Mouse (Mus musculus): Measurements from ENCODE around the gene Spaca6.
"Not testable (repeated sequence)": the region's sequence is repeated elsewhere in the genome, so short reads cannot be mapped to it uniquely, and the experiment has no call there.

Gene Spaca6

GRCm38 (mm10) chr17:17826751-17827657 is at the start of gene Spaca6:
Gene Spaca6 (plus strand): TSS chr17:17827158.
- peak; percentile 90 to 91 for DNase-seq

GRCm38 (mm10) chr17:17790866-17791630 is 35.9 kb upstream of the Spaca6 start:
- no peak for DNase-seq

DNA sequence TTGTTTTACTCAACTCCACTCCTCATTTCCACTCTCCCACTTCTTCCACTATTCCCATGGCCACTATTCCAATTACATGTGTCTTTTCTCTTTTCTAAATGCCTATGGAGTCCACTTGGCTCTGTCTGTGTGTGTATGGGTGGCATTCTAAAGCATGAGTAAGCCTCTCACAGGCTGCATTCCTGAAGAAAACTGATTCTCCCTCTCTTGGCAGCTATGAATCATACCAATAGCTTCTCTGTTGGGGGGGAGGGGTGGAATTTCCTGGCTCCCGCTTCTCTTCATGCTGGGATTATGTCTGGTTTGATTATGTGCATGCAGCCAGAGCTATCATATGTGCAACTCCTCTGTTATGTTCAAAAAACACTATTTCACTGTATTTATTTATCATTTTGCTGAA is 34.4 kb upstream of the Spaca6 start:
- DNase-seq = no peak

- DNase-seq = no peak
These were observed 31.4 kb upstream of the Spaca6 start for GRCm38 (mm10) chr17:17795527-17795926.

DNA sequence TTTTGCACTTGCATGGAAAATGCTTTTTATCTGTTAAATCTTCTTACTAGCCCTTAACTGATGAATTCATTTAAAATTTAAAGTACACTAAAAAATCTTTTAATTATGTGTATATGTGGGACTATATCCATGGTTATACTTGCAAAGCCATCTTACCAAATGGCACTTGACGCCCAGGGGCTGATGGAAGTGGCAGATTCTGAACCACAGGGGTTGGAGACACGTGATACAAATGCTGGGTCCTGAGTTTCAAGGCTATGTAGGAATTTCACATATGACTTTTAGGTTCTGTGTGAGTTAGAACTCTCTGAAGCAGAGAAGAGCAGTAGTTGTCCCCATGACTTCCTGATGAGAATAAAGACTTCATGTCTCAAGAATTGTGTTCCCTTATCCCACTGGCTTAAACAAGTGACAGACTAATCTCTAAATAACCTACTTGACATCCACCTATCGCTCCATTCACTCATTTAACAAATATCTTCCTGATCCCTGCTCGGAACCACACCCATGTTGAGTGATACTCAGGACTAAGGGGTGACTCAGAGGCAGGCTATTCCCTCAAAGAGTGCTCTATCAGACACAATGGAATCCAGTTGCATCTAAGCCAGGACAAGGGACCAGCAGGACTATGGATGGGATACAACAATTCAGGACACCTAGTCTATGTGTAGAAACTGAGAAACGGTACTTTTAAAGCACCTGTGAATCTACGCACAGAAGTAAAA is 3.2 kb upstream of the Spaca6 start:
- DNase-seq = no peak

- peak; percentile 44 to 50 for DNase-seq
These were observed 902 bp upstream of the Spaca6 start for GRCm38 (mm10) chr17:17825921-17826591.

DNA sequence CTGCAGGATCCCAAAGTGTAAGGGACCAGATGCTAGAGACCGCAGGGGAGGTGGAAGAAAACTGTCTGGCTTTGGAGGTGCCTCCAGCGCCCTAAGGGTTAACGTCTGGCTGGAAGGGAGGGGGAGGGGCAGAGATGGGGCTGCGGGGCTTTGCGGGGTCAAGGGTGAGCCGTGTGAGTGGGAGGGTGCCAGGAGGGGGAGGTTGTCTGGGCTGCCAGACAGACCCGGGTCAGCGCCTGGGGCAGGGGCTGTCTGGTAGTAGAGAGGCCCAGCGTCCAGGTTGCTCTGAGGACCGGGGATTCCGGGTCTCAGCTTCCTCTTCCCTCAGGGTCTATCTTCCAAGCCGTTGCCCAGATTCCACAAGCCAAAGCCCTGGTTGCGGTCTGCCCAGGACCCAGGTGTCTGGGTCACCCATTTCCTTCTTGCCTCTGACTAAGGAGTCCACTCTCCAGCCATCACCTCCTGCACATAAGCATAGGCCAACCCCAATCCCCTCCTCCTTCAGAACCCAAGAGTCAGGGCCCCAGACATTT is 766 bp downstream of the Spaca6 start:
- peak; percentile 60 to 61 for DNase-seq

DNA sequence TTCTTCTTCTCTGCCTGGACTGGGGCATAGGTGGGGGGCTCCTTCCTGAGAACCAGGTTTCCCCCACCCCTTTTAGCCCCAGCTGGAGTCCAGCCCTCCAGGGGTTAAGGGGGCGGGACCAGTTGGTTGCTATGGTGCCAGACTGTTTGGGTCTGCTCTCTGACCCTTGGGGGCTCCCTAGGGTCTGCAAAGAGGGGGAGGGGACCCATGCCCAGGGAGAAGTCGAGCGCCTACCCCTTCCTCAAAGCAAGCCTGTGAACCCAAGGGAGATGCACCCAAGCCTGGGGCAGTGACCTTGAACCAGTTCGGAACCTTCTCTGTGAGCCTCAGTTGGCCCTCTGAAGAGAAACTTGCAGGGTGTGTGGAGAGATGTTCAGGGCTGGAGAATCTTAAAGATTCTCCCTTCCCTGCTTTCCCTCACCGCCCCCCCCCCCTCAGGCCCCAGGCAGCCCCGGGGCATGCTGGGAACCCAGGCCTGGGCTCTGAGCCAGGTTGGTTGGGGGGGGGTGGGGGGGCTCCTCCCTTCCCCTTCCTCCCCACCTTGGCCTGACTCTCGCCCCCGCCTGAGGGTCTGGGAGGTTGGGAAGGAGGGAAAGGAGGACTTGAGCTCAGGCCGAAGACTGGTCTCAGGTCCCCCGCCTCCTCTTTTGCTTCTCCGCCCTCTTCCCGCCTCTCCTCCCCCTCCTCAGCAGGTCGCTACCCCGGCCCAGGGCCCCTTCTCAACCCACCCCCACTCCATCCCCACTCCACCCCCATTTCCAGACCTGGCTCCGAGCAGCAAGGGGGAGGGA is 1.4 kb downstream of the Spaca6 start:
- DNase-seq = peak; percentile 25 to 40

DNA sequence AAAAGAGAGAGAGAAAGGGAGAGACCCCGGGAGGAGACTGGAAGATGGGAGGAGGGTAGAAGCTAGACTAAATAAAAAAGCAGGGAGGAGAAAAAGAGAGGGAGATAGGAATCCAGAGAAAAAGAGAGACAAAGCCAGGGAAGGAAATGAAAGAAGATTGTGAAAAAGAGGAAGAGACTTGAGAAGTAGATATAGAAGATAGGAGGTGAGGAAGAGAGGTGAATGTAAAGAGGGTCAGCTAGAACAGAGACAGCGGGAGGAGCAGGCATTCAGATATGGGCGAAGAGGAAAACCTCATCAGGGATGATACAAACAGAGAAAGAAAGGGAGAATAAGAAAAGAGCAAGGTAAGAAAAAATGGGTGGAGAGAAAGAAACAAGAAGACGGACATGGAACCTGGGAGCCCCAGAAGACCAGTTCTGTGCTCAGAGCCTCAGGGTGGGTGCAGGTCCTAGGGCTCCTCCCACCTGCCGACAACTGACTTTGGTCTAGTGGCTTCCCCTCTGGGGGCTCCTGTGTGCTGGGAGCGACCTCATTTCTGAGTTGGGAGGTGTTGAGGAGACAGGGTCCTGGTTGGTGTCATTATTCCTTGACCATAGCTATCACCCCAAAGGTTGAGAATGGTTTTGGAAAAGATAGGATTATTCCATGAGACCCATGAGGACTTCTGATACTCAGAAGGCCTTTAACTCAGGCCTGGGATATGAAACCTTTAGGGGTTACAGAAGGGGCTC is 2.3 kb downstream of the Spaca6 start:
- no peak for DNase-seq

DNA sequence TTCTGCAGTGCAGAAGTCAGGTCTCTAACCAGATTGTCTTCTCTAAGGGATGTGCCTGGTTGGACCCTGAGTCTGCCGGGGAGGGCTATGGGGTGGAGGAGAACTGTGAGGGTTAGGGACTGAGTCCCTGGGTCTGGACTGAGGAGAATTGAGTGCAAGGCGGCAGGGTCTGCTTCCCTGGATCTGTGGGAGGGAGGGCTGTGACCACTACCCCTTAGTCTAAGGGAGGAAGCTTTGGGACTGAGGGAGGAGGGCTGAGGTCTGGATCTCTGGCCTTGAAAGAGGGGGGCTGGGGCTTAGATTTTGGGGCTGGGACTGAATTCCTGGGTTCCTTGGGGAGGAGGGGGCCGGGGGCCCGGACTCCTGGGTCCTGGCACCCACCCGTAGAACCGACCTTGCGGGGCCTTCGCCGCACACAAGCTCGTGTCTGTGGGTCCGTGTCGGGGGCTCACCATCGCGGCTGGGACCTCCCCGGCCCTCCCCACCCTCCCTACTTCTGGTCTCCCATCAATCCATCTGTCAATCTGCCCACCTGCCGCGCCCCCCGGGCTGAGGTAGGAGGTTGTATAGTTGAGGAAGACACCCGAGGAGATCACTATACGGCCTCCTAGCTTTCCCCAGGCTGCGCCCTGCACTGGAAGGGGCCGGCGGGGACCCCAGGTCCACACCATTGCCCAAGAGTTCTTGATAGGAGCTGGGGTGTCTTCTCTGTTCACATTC is 3.0 kb downstream of the Spaca6 start:
- no peak for DNase-seq

GRCm38 (mm10) chr17:17830731-17831130 is 3.8 kb downstream of the Spaca6 start:
- no peak for DNase-seq

DNA sequence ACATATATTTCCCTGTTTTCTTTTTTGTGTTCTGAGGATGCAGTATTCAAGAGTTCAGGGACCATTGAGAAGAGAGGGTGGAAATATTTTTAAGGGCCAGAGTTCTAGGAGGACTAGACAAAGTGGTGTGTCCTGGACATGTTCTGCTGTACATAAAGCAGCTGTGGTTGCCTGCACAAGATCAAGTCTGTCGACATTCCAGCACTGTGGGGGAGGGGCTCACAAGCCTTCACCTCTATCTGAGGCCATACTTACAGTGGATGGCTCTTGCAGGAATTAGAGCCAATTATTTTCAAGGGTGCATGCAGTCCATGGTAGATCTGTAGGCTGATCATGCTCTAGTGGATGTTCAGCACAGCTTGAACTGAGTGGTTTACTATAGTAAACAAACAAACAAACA is 7.9 kb downstream of the Spaca6 start:
- peak; percentile 24 to 41 for DNase-seq

GRCm38 (mm10) chr17:17836101-17836500 is 9.1 kb downstream of the Spaca6 start:
- no peak for DNase-seq

DNA sequence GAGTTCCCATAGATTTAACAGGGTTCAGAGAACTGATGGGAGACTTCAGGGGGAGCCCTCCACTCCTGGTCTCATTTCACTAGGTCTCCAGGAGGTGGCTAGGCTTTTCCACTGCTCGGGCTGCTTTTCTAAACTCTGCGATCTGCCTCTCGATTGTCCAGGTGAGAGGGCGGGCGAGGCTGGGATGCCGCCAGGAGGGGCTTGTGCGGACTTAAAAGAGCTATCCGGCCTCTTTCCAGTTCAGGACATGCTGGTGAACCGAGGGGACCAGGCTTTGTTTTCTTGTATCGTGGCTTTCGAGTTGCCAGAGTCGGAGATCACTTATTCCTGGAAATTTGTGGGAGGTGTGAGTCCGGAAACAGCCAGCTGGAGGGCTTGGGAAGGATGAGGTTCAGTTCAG is 10.5 kb downstream of the Spaca6 start:
- DNase-seq = no peak

DNA sequence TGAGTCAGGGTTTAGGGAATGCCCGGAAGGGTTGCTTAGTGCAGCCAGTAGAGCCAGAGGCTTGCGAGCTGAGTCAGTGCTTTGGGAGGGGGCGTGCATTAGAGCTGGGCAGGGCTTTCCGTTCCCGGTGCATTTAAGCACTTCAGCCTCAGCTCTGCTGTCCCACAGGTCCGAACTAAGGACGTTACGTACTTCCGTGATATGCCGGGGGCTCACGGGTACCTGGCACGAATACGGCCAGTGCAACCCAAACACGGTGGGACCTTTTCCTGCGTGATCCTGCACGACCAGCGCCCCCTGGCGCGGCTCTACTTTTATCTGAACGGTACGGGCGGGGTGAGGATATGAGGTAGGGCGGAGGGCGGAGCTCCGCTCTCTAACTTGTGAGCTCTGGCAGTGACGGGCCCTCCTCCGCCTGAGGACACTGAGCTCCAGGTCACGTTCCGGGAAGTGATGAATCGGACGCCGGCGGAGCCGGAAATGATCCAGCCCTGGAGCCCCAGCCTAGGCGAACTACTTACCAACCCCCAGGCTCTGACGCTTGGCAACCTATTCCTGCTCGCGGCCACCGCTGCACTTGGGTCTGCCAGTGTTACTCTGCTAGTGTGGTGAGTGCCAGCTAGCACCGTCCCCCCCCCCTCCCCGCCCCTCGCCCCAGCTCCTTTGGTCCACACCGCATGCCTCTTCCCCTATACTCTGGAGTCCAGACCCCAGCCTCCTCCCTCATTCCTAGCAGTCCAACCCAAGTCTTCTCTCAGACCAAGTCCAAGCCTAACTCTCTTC is 11.2 kb downstream of the Spaca6 start:
- DNase-seq = peak; percentile 98

DNA sequence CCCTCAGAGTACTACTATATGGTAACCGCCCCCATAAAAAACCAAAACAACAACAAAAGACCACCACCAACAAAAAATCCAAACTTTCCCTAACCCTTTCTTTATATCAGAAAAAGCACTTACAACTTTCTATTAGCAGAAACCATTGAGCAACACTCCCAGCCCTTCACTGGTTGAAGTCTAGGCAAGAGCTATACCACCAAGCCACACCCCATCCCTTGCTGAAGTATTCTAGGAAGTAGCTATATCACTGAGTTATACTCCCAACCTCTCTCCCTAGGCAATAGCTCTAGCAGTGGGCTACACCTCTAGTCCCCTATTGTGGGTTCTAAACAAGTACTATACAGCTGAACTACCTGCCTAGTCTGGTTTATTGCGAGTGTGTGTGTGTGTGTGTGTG is 12.3 kb downstream of the Spaca6 start:
- no peak for DNase-seq

GRCm38 (mm10) chr17:17840796-17841195 is 13.8 kb downstream of the Spaca6 start:
- DNase-seq = no peak

DNA sequence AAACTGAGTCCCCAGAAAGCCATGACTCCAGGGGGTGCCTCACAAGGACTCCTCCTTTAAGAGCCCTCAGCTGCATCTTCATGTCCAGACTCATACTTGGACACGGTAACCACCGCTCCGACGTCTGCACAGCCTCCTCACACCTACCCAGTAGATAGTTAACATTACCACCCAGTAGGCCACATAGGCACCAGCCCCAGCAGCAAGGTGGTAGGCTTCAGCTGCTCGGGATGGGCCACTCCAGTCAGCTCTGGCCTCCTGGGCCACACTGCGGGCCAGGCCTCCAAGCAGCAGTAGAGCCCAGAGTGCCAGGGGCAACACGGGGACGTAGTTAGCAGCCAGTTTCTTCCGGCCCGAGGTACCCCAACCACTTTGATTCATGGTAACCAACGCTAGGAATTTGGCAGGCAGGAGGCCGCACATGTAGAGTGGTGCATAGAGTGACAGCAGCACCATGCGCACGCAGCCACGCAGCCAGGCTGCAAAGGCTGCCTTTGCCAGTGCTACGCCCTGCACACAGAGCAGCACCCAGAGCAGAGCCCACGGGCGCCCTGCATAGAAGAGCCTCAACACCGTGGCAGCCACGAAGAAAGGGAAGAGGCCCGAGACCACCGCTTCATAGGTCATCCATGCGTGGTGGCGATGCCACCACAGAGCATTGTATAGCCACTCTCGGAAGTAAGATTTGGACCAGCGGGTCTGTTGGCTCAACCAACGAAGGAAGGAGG is 16.7 kb downstream of the Spaca6 start:
- DNase-seq = no peak

- not testable (repeated sequence) for DNase-seq
These were observed 17.6 kb downstream of the Spaca6 start for GRCm38 (mm10) chr17:17844606-17845005.

Measured in kidney, adult 8-10 months (tissue).